Mouse (Mus musculus) C2C12 (cell line): ENCODE results near the gene Itpripl1.

Source experiments
- CTCF ChIP-seq: IDR thresholded peaks from one replicate; pipeline ENCODE4 v1.5.1; 2011; ENCODE audit not compliant: control insufficient read depth, insufficient read depth, insufficient read length
- MYOG ChIP-seq: IDR thresholded peaks from one replicate; pipeline ENCODE4 v1.6.1; 2011; ENCODE audit not compliant: control insufficient read depth, insufficient read length; ENCODE audit errors: extremely low read depth

GRCm38 (mm10) chr2:127138449-127138848 lies 4.8 kb downstream of the Itpripl1 start:
- TF ChIP-seq CTCF (no peak), MYOG (no peak)
